Mouse (Mus musculus) activated CD4-positive, CD25-positive, alpha-beta regulatory T cell, adult 4 months (primary cell): ENCODE measurements around the gene Tagln3. TPM values are rescaled to one million over a fixed set of nuclear protein-coding genes. Genes with fewer than 3 reads are reported as not detected.

ENCODE experiments used
- polyA plus RNA-seq, 2 experiments: library from polyadenylated mRNA; unstranded; fragments of 100-300 nt; shearing (Covaris generic); gene quantifications; one replicate each; pipeline ENCODE4 v1.2.1; 2017

Gene Tagln3
- polyA plus RNA-seq, 2 experiments from 2014 or later = not detected

Other genes starting within 250 kb of the Tagln3 start
- gene Gm609, start 231.6 kb downstream of the Tagln3 start, polyA plus RNA-seq = under 1 TPM in 1 of 2 experiments, not detected in 1; 0.41 TPM
- not detected for gene Gm17783, start 192.6 kb downstream of the Tagln3 start, polyA plus RNA-seq
- gene Slc9c1, start 189.3 kb downstream of the Tagln3 start, polyA plus RNA-seq = not detected
- gene Gcsam, start 114.2 kb downstream of the Tagln3 start, polyA plus RNA-seq = under 1 TPM in 1 of 2 experiments, not detected in 1; 0.23 TPM
- not detected for gene BC016579, start 70.5 kb downstream of the Tagln3 start, polyA plus RNA-seq
- not detected for gene Tmprss7, start 30.9 kb downstream of the Tagln3 start, polyA plus RNA-seq
- 10 to 100 TPM in 1 of 2 experiments, 1 to 10 TPM in 1; 9.7 to 24.1 TPM for gene Abhd10, start 18.3 kb upstream of the Tagln3 start, polyA plus RNA-seq
- not detected for gene Phldb2, start 229.0 kb upstream of the Tagln3 start, polyA plus RNA-seq